Mouse (Mus musculus) cerebellum, postnatal 25 days (tissue): ENCODE measurements around the gene Tbcc.
"Not testable (repeated sequence)": the region's sequence is repeated elsewhere in the genome, so short reads cannot be mapped to it uniquely, and the experiment has no call there.

Experiments used
- DNase-seq, 2 experiments: peaks; one replicate each; pipeline ENCODE4 v3.0.0; 2021; ENCODE audit warnings: mixed read lengths in 2 of 2

Tbcc gene

DNA sequence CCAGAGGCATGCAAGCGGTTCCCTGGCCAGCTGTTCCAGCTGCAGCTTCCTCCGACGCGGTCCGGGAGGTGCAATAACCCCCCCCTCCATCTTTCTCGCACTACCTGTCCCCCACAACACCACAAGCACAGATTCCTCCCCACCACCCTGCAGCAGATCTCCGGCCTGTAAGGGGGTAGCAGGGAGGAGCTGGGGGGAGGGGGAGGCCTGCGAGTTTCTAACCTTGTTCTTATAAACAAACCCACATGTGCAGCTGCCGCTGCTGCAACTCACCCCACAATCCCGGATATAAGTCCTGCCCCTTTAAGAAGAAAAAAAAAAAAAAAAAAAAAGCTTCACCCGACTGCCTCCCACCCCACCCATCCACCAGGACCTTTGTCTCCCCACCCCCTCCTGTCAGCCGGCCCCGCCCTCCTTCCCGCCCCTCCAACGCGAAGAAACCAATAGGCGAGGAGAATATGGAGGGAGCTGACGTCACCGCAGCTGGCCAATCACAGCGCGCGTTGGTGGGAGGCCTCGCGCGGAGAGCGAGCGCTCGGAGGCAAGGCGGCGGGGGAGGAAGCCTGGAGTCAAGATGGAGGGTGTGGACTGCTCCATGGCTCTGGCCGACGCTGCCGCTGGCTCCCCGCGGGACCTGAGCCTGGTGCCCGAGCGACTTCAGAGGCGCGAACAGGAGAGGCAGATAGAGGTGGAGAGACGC is at the start of gene Tbcc:
Gene Tbcc, plus strand, starts transcription at position 569 of the 700 bp plus-strand sequence.
- DNase-seq, result peak; percentile 96 to 98

GRCm38 (mm10) chr17:46843022-46843421 is 47.5 kb upstream of the Tbcc start:
- no peak for DNase-seq

DNA sequence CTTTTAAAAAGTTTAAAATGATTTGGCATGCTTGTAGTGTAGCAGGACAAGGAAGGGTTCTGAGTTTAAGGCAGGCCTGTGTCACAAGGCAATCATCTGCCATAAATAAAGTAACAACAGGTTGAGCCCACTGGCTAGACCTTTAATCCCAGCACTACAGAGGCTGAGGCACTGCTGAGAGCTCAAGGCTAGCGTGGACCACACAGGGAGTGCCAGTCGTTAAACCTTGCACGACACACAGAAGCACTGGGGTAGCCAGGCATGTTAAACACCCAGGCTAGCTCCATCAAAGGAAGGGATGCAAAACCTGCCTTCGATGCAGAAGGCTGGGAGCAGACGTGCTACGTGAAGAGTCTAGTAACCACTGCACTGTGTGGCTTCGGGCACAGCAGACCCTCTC is 46.8 kb upstream of the Tbcc start:
- DNase-seq, result no peak

- DNase-seq, result peak; percentile 81 to 88
These were observed 45.7 kb upstream of the Tbcc start for GRCm38 (mm10) chr17:46844811-46845210.

GRCm38 (mm10) chr17:46845262-46845661 is 45.2 kb upstream of the Tbcc start:
- no peak for DNase-seq

GRCm38 (mm10) chr17:46846573-46846972 is 43.9 kb upstream of the Tbcc start:
- DNase-seq, result not testable (repeated sequence)

GRCm38 (mm10) chr17:46847206-46847605 is 43.3 kb upstream of the Tbcc start:
- DNase-seq, result no peak

DNA sequence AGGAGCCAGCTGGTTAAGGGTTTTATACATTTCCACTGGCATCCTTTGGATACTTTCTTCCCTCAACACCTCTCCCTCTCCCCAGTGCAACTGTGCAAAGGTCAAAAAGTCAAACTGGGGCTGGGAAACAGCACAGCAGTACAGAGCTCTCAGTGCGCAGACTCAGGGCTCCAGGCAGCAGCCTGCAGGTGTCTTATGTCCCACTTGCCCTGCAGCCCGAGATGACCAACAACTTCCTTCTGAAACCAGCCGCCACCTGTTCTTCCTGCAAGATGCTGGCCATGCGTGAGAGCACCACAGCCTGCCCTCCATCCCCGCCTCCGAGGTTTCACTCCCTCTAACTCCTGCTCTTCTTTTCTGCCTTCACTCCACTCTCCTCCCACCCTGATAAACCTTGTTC is 37.8 kb upstream of the Tbcc start:
- peak in 1 of 2 experiments; percentile 48 for DNase-seq

DNA sequence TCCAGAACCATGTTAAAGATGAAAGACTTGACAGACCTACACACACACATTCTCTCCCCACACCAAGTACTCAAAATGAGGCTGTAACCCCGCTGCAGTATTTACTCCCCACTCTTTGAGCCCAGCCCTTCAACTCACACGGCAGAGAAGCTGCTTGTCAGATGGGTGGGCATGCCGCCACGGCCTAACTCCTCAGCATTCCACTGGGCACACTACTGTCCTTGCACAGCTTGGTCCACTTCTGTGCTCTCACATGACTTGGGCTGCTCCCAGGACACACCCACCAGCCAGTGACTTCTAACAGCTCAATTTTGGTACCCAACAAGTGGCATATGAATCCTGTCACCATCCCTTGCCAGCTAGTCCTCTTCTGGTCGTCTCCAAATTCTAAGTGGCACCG is 37.2 kb upstream of the Tbcc start:
- peak; percentile 59 to 77 for DNase-seq

- DNase-seq, result no peak
These were observed 36.4 kb upstream of the Tbcc start for GRCm38 (mm10) chr17:46854096-46854495.

DNA sequence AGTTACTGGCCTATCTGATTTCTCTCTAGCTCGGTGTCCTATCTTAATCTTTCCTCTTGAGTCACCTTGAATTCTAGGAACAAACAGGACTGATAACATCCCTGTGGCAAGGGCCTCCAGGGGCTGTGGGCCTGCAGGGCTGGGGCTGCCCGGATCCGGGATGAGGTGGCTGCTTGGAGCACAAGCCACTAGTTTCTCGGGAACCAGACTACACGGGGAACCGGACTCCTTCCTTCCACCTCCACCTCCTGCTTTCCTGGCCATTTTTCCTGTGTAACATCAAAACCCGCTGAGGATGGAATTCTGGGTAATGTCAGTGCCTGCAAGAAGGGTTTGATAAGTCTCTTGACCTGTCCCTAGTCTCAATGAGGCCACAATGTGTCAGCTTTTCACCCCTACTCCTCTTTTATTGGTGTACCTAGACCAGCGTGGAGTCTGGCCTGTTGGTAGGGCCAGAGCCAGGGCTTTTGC is 35.8 kb upstream of the Tbcc start:
- peak; percentile 32 to 40 for DNase-seq

DNA sequence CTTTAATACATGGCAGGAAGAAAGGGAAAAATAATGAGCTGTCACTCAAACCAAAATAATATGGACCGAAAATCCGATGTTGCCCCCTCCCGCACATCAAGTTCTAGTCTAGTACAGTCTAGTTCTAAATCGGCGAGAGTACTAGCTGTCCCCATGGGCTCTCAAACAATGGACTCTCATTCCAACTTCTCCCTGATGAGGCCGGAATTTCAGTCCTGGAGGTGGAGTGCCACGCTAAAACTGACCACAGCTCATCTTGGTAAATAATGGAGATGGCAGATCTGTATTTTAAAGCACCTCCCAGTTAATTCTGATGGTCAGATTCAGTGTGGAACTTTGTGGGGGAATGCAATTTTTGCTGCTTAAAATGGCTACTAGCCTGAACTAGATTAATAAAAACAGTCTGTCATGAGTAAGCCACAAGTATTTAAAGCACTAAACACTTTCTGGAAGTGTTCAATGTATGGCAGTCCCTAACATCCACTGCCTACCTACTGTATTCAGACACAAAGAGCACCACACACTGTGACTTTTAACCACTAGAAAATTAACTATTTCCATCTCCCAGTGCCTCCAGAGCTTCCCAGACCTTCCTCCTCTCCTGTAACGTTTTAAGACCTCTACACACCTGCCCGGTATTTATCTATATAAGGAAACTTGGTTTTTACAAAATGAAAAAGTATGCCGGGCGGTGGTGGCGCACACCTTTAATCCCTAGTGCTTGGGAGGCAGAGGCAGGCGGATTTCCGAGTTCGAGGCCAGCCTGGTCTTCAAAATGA is 35.0 kb upstream of the Tbcc start:
- DNase-seq, result peak in 1 of 2 experiments; percentile 50

DNA sequence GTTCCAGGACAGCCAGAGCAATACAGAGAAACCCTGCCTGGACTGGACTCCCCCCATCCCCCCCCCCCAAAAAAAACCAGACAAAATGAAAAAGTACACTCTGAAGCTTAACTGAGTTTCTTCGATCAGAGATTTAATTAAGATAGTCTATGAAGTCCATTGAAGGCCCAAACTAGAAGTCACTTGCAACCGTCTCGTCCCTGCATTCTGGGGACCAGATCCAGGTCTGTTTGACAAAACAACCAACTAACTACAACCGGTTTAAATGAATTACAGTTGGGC is 34.4 kb upstream of the Tbcc start:
- no peak for DNase-seq

DNA sequence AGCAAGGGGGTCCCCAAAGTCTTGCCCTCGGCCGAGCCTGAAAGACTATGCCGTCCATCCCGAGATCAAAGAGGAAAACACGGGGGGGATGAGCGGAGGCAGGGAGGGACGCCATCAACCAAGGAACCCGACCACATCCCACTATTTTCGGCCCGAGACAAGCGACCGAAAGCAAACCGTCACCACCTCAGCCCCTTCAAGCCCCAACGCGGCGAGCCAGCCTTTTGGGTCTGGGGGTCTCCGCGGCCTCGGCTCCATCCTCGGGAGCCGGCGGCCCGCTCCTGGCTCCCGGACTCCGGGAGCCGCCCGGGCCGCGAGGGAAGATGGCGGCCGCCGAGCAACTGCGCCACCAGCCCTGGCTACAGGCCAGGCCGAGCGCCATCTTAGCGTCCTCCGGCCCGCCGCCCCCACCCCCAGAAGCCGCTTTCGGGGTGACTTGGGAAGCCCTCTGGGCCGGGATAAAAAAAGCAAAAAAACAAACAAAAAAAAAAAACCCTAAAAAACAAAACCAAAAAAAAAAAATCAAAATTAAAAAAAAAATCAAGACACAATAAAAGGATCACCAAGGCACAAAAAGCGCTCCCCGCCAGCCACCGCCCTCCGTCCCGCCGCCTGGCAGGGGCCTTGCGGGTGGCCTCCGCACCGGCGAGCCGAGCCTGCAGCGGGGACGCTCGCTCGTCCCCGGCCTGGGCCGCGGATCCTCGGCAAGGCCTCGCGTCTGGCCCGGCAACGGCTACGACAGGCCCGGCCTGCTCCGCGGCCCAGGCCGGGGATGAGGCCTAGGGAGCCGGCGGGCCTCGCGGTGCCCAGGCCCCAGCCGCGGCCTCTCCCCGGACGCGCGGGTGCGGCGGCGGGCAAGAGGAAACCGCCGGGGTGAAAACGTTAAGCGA is 33.8 kb upstream of the Tbcc start:
- DNase-seq, result peak; percentile 91 to 96

- peak; percentile 83 to 84 for DNase-seq
These were observed 33.1 kb upstream of the Tbcc start for GRCm38 (mm10) chr17:46857361-46857902.

- peak; percentile 84 to 87 for DNase-seq
These were observed 32.4 kb upstream of the Tbcc start, which contains the start of gene Bicral for GRCm38 (mm10) chr17:46857903-46858748. Gene Bicral (minus strand): TSS chr17:46858482.

DNA sequence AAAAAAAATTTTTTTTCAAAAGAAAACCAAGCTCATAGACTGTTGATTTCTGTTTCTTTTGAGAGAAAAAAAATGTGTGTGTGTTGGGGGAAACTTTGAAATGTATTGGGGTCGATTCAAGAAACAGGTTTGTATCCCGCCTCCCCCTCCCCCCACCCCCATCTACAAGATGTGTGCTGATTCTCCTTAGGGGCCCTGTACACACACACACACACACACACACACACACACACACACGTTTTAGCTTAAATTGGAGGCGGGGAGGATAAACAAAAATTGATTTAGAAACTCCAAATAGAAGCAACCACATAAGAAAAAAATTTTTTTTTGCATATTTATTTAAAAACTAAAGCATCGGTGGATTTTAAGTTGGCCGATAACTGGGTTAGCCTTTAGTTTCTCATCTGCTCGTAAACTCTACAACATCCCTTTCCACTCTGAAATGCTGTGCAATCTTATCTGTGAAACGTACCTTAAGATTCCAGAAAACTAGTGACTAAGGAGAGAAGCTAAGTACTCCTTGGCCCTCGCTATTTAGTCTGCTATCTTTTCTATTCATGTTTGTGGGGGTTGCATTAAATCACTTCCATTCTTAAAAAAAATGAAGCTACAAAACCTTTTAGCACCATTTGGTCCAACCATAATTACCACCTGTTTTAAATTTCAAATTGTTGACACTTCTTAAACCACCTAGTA is 31.6 kb upstream of the Tbcc start:
- DNase-seq, result no peak

DNA sequence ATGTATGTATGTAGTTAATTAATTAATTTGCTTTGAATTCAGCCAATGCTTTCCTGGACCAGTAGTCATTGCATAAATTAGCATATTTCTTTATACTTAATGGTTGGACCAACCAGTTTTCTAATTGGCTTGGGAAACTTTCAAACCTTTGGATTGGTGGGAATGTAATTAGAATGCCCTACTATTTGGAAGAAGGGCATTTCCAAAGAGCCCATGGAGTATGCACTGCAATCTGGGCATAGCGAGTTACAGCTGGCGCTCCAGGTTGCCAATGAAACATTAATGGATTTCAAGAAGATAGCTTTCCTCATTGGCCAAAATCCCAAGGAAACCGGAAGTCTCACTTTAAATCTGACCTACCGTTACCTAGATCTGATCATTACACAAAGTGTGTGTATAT is 30.4 kb upstream of the Tbcc start:
- no peak for DNase-seq

GRCm38 (mm10) chr17:46864566-46865195 is 25.8 kb upstream of the Tbcc start:
- DNase-seq, result no peak

- no peak for DNase-seq
These were observed 23.6 kb upstream of the Tbcc start for GRCm38 (mm10) chr17:46866836-46867235.
